Mouse (Mus musculus): ENCODE measurements at regions not wholly inside any gene's neighbourhood (a gene's known extent, or its start where the extent isn't known, plus 50 kb on each side); places are given as distances from the start of the nearest gene placed in this dataset.

DNA sequence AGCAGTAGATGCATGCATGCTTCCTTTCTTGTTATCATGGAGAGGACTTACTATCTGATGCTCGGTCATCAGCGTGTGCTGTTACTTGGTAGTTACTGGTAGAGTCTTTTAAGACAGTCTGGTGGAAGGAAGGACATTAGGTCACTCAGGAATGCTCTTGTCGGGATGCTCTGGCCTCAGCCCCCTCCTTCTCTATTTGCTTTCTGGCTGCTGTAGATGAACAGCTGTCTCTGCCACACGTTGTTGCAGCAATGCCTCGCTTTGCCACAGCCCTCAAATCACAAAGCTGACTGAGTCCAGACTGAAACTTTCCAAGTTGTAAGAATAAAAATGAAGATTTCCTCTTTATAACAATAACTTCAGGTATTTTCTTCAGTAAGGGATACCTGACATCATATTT lies 282.1 kb upstream of the Slc30a5 start:
- DNase-seq (ENCODE audit: low spot score) (no peak), ATAC-seq (ENCODE audit: low FRiP score) (no peak)
- Histone ChIP-seq H3K36me3 (ENCODE audit: insufficient read depth, low read length) (no peaks in the 10 kb centered on the region), H3K4me3 (ENCODE audit: low read depth, low read length) (no peak overlapping the region), H3K9ac (replicated peaks; ENCODE audit: low read length, poor library complexity, severe bottlenecking) (no peak overlapping the region), H3K27ac (ENCODE audit: low read depth, low read length) (no peak overlapping the region), H3K4me2 (ENCODE audit: low read depth, low read length, poor library complexity, severe bottlenecking) (no peak overlapping the region), H3K9me3 (ENCODE audit: low read length) (no peaks in the 10 kb centered on the region), H3K4me1 (ENCODE audit: insufficient read depth, low read length) (no peaks in the 10 kb centered on the region), H3K27me3 (ENCODE audit: insufficient read depth, low read length) (no peaks in the 10 kb centered on the region)
- no peak for TF ChIP-seq CTCF (IDR thresholded peaks at IDR 0.05)
- 85% methylated on average over 5 of the region's 5 CpGs for WGBS

- H3K4me1 ChIP-seq (ENCODE audit: insufficient read depth, low read length): no peaks in the 10 kb centered on the region
- H3K4me3 ChIP-seq (ENCODE audit: low read depth, low read length): no peak overlapping the region
- H3K9me3 ChIP-seq (ENCODE audit: low read length): no peaks in the 10 kb centered on the region
- 89% methylated on average over 4 of the region's 4 CpGs for WGBS
- H3K4me2 ChIP-seq (ENCODE audit: low read depth, low read length, poor library complexity, severe bottlenecking): no peak overlapping the region
- H3K27ac ChIP-seq (ENCODE audit: low read depth, low read length): no peak overlapping the region
- TF ChIP-seq CTCF (IDR thresholded peaks at IDR 0.05): no peak
- H3K9ac ChIP-seq (replicated peaks; ENCODE audit: low read length, poor library complexity, severe bottlenecking): no peak overlapping the region
- H3K27me3 ChIP-seq (ENCODE audit: insufficient read depth, low read length): no peaks in the 10 kb centered on the region
- DNase-seq (ENCODE audit: low spot score) (no peak), ATAC-seq (ENCODE audit: low FRiP score) (no peak)
- no peaks in the 10 kb centered on the region for H3K36me3 ChIP-seq (ENCODE audit: insufficient read depth, low read length)
Observed at GRCm38 (mm10) chr13:101112176-101112575, 278.9 kb upstream of the Slc30a5 start.

GRCm38 (mm10) chr13:101111773-101112172 lies 278.5 kb upstream of the Slc30a5 start:
- Histone ChIP-seq H3K27ac (ENCODE audit: low read depth, low read length) (no peak overlapping the region), H3K4me2 (ENCODE audit: low read depth, low read length, poor library complexity, severe bottlenecking) (no peak overlapping the region), H3K4me3 (ENCODE audit: low read depth, low read length) (no peak overlapping the region), H3K9me3 (ENCODE audit: low read length) (no peaks in the 10 kb centered on the region), H3K27me3 (ENCODE audit: insufficient read depth, low read length) (no peaks in the 10 kb centered on the region), H3K4me1 (ENCODE audit: insufficient read depth, low read length) (no peaks in the 10 kb centered on the region), H3K9ac (replicated peaks; ENCODE audit: low read length, poor library complexity, severe bottlenecking) (no peak overlapping the region), H3K36me3 (ENCODE audit: insufficient read depth, low read length) (no peaks in the 10 kb centered on the region)
- no peak for DNase-seq (ENCODE audit: low spot score)
- no peak for ATAC-seq (ENCODE audit: low FRiP score)
- WGBS: 89% methylated on average over 2 of the region's 2 CpGs
- no peak for TF ChIP-seq CTCF (IDR thresholded peaks at IDR 0.05)

DNA sequence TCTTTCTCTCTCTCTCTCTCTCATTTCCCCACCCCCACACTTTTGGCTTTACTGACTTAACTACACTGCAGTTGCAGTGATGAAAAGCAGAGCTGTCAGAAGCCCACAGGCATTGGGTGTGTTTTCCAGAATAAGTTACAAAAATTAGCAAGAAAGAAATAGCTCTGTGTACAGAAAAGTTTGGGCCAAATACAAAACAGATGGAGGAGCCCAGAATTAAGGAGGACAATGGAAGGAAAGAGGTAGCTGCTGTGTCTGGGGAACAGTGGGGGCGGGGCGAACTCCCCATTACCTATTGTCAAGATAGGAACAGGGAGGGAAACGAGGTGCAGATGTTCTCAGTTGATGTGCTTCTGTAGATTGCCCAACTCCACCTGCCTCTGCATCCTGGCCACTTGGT lies 267.4 kb upstream of the Slc30a5 start:
- Histone ChIP-seq H3K27ac (ENCODE audit: low read depth, low read length) (no peak overlapping the region), H3K9ac (replicated peaks; ENCODE audit: low read length, poor library complexity, severe bottlenecking) (no peak overlapping the region), H3K36me3 (ENCODE audit: insufficient read depth, low read length) (no peaks in the 10 kb centered on the region), H3K4me1 (ENCODE audit: insufficient read depth, low read length) (no peaks in the 10 kb centered on the region), H3K4me3 (ENCODE audit: low read depth, low read length) (no peak overlapping the region), H3K4me2 (ENCODE audit: low read depth, low read length, poor library complexity, severe bottlenecking) (no peak overlapping the region), H3K27me3 (ENCODE audit: insufficient read depth, low read length) (no peaks in the 10 kb centered on the region), H3K9me3 (ENCODE audit: low read length) (no peaks in the 10 kb centered on the region)
- TF ChIP-seq CTCF (IDR thresholded peaks at IDR 0.05): no peak
- DNase-seq (ENCODE audit: low spot score): no peak
- no peak for ATAC-seq (ENCODE audit: low FRiP score)
- 70% methylated on average over 3 of the region's 3 CpGs for WGBS

- 88% methylated on average over 1 of the region's 1 CpGs for WGBS
- no peak overlapping the region for H3K4me2 ChIP-seq (ENCODE audit: low read depth, low read length, poor library complexity, severe bottlenecking)
- DNase-seq (ENCODE audit: low spot score): no peak
- no peak for ATAC-seq (ENCODE audit: low FRiP score)
- no peak overlapping the region for H3K4me3 ChIP-seq (ENCODE audit: low read depth, low read length)
- H3K36me3 ChIP-seq (ENCODE audit: insufficient read depth, low read length): no peaks in the 10 kb centered on the region
- no peaks in the 10 kb centered on the region for H3K4me1 ChIP-seq (ENCODE audit: insufficient read depth, low read length)
- H3K9me3 ChIP-seq (ENCODE audit: low read length): no peaks in the 10 kb centered on the region
- no peak overlapping the region for H3K9ac ChIP-seq (replicated peaks; ENCODE audit: low read length, poor library complexity, severe bottlenecking)
- H3K27me3 ChIP-seq (ENCODE audit: insufficient read depth, low read length): no peaks in the 10 kb centered on the region
- no peak overlapping the region for H3K27ac ChIP-seq (ENCODE audit: low read depth, low read length)
- TF ChIP-seq CTCF (IDR thresholded peaks at IDR 0.05): no peak
Observed at GRCm38 (mm10) chr13:101096856-101097255, 263.6 kb upstream of the Slc30a5 start.

- Histone ChIP-seq H3K4me2 (ENCODE audit: low read depth, low read length, poor library complexity, severe bottlenecking) (no peak overlapping the region), H3K4me3 (ENCODE audit: low read depth, low read length) (no peak overlapping the region), H3K4me1 (ENCODE audit: insufficient read depth, low read length) (no peaks in the 10 kb centered on the region), H3K36me3 (ENCODE audit: insufficient read depth, low read length) (no peaks in the 10 kb centered on the region), H3K27me3 (ENCODE audit: insufficient read depth, low read length) (no peaks in the 10 kb centered on the region), H3K9ac (replicated peaks; ENCODE audit: low read length, poor library complexity, severe bottlenecking) (no peak overlapping the region), H3K27ac (ENCODE audit: low read depth, low read length) (no peak overlapping the region), H3K9me3 (ENCODE audit: low read length) (no peaks in the 10 kb centered on the region)
- WGBS: 83% methylated on average over 6 of the region's 6 CpGs
- TF ChIP-seq CTCF (IDR thresholded peaks at IDR 0.05): no peak
- DNase-seq (ENCODE audit: low spot score) (no peak), ATAC-seq (ENCODE audit: low FRiP score) (no peak)
Observed at GRCm38 (mm10) chr13:101096221-101096620, 263.0 kb upstream of the Slc30a5 start.

Data from midbrain, postnatal 0 days (tissue).